Mouse (Mus musculus) liver, embryonic 14.5 days (tissue): ENCODE data around the gene Akr1d1.

Source experiments
- CTCF ChIP-seq: IDR thresholded peaks from 2 replicates; pipeline ENCODE4 v1.5.1; 2016; ENCODE audit warnings: antibody characterized with exemption, low read depth, control low read depth
- EP300 ChIP-seq: IDR thresholded peaks from 2 replicates; pipeline ENCODE4 v1.6.1; 2016; ENCODE audit warnings: antibody characterized with exemption, low read depth

DNA sequence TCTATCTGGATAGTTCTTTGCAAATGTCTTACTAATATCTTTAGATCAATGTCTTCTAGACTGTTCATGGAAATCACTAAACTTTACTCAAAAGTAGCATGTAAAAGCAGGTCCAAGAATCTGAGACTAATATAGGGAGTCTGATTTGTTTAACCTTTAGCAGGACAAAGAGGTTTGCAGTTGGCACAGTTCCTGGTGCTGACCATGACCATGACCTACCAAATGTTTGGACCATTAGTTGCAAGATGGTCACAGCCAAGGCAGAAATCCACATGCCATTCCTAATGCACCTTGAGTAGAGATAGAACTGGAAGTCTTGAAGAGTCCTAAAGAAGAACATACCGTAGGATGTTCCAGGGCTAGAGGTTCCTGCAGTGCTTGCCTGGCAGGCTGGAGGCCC is 37.4 kb downstream of the Akr1d1 start:
- TF ChIP-seq CTCF (no peak), EP300 (no peak)
